Mouse (Mus musculus) bone marrow, adult 2 months (tissue): ENCODE measurements around the gene Aimp1.

Source experiments
- CTCF ChIP-seq: fragments of 200-500 bp; IDR thresholded peaks from 2 replicates; pipeline ENCODE4 v1.5.1; 2011; ENCODE audit warnings: low read length, control low read depth; ENCODE audit not compliant: control insufficient read depth, insufficient read depth
- POLR2A ChIP-seq: fragments of 200-500 bp; IDR thresholded peaks from 2 replicates; pipeline ENCODE4 v1.6.1; 2011; ENCODE audit warnings: low read depth, mild to moderate bottlenecking, control low read depth, low read length, borderline replicate concordance; ENCODE audit not compliant: control insufficient read depth

DNA sequence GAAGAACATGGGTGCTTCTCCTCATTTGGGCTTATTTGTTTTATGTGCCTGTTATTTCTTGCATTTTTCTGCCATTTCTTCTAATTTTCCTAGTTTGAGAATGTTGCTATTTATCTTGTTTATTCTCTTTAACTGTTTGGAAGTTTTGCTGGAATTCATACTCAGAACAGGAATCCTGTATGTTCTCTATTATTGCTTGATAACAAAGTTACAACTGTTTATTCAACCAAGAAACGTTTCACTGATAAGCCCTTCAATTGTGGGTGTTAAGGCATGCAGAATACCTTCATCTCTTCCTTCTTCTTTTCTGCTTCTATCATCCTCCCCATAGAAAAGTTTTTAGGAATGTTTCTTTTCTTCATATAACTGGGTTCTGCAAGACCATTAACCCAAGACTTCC is 37.4 kb downstream of the Aimp1 start:
- TF ChIP-seq CTCF (no peak), POLR2A (no peak)
